Mouse (Mus musculus) cerebellum, adult 9-11 months (tissue): ENCODE measurements around the gene Cbfa2t3.

Source experiments
- DNase-seq: peaks from one replicate; pipeline ENCODE4 v3.0.0; 2022

Cbfa2t3 gene

DNA sequence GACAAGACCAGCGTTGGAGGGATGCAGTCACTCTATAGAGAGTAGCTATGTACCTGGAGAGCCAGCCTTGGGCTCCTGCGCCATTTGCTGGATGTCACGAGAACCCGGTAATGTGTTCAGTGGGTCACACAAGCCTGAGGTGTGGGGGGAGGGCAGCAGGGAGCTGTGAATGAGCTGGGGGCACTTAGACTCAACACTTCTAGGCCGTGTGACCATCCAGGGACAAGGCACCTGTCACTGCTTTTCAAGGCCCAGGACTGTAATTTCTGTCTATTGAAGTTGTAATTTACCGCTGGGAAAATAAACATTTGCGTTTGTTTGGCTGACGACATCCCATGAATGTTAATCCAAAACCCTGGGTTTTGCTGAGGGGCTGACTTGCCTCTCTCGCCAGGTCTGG, 12.0 kb downstream of the Cbfa2t3 start:
- no peak for DNase-seq

DNA sequence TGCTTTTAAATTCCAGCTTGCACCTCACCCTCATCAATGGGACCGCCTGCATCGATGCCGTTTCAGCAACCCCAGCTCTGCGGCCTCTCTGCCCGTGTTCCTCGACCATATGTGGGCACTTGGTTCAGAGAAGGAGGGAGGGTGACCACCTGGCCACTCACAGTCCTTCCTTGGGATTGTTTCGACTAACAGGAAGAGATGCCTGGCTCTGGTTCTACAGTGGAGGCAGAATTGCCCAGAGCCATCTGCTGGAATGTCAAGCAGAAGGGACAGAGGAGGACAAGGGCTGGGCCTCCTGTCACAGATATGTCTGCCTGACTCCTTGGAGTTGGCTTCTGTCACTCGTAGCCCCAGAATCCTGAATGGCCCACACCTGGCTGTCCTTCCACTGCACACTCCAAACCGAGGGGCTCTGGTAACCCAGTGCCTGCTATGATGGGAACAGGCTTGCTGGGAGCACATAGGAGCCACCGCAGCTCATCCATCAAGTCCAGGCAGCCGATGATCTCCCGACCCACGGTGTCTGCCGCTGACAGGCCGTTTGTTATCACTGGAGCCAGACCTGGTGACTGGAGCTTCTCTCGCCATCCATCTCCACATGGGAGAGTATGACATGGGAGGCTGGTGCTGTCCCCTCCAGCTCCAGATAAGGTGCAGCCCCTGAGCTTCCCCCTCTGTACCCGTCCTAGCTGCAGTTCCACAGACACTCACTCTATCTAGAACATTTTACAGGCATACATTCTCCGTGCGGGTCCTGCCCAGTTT, 13.6 kb downstream of the Cbfa2t3 start:
- DNase-seq, result peak; percentile 81

DNA sequence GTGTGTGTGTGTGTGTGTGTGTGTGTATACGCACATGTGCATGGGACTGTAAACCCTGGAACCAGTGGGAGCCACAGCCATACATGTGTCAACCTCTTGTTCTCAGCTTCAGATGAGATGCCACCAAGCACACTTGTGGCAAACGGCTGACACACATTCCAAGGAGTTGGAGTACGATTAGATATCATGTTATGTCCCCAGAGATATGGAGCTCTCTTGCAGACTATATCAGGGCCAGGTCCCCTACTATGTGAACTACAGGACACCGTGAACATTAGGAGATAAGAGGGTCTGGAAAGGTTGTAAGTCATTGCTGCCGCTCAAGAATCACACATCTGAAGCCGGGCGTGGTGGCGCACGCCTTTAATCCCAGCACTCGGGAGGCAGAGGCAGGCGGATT, 16.1 kb downstream of the Cbfa2t3 start:
- no peak for DNase-seq

DNA sequence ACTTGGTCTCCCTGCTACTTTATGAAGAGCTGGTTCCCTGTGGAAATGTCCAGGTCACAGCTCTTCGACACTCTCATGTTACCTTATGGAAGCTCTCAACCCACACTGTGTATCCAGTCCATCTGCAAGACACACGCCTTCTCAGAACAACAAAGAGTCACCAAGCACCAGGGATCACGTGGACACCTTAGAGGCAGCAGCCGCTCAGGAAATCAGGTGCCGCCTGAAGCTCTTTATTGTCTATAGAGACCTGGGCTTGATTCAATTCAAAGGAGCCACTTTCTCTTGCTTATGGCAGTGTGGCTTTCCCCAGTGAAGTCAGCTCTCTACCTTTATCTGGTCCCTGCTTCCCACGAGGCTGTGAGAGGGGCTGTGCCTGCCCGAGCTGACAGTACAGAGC, 18.7 kb downstream of the Cbfa2t3 start:
- DNase-seq, result no peak

DNA sequence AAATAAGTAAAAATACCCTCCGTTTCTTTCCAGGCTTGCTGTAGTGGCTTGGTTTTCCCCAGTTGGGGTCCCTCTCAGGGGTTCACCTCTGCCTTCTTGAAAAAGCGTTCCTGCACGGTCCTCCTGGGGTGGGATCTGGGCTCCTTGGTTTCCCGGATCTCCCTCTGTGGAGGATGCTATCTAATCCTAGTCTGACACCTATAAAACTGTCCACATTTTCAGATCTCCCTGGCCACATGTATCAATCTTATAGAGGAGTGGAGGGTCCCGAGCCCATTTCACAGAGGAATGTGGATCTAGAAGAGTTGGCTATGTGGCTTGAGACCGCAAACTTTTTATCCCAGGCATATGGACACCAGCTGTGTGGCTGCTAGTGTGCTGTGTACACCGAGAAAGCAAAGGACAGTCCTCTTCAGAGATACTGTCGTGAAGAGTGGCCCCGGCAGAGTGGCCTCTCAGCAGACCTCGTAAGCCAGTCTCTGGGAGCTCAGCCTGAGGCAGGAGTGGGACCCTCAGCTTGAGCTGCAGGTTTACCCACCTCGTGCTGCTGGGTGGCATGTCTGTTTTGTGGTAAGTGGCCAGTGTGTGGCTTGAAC, 19.5 kb downstream of the Cbfa2t3 start:
- DNase-seq, result peak; percentile 55

DNA sequence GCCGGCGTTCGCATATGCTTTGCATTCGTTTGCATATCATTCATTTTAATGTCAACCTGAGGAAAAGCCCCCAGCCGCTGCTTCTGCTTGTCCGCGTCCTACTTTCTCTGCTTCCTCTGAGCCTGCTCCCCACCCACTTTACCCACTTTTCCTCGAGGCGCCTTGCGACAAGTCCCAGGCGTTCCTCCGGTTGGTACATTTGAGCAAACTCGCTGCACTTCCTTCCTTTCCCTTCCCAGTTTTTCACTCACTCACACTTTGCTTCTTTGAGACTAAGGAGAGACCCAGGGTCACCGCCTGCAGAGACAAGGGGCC, 20.1 kb downstream of the Cbfa2t3 start:
- DNase-seq, result no peak

DNA sequence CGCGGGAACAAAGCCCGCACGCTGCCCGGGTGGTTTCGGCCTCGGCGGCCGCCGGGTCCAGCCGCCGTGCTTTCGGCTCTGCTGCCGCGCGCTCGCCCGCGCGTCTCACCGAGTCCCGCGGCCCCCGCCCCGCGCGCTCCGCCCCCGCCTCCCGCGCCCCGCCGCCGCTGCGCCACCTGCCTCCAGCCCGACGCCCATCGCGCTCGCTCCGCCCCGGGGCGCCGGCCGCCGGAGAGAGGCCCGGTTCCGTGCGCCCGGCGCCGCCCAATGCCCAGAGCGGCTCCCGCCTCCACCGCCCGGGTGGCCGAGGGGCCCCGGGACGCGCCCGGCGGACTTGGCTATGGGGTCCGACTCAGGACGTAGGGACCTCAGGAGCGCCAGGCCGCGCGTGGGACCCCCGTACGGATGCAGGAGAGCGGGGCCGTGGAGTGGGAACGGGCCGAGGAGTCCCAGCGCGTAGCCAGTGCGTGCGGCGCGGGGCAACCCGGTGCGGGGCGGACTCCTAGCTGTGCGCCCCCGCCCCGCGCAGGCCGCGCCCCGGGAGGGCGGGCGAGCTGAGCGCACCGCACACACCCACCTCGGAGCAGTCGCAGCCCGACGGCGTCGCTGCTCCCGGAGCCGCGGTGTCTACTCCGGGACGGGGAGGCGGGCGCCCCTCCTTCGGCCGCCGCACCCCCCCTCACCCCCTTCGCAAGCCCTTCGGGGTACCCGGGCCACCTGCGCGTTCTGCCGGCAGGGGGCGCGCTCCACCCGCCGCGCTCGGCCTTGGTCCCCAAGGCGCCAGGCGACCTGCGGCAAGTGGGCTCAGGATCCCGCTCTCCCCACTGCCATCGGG, 20.6 kb downstream of the Cbfa2t3 start:
- DNase-seq, result peak; percentile 84

DNA sequence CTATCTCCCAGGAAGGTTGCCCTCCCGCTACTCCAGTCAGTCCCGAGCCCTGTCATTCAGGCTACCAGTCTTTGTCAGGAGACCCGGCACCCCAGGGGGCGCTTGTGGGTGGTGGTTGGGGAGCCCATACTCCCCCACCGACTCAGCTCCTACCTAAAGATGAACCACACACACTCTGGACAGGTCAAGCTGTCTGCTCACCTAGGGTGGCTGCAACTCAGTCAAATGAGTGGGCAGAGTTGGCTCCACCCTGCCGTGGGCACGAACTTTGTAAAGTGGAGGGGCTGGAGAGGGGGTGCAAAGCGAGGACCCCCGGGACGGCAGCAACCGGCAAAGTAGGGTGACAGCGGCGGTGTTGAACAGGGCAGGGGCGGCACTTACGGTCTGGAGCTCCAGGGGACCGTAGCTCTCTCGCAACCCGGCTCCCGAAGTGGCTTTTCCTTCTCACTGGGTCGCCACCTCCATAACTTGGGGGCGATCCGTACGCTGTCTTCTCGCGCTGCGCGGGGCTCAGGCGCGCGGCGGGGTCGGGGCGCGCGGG, 21.4 kb downstream of the Cbfa2t3 start:
- DNase-seq, result no peak

DNA sequence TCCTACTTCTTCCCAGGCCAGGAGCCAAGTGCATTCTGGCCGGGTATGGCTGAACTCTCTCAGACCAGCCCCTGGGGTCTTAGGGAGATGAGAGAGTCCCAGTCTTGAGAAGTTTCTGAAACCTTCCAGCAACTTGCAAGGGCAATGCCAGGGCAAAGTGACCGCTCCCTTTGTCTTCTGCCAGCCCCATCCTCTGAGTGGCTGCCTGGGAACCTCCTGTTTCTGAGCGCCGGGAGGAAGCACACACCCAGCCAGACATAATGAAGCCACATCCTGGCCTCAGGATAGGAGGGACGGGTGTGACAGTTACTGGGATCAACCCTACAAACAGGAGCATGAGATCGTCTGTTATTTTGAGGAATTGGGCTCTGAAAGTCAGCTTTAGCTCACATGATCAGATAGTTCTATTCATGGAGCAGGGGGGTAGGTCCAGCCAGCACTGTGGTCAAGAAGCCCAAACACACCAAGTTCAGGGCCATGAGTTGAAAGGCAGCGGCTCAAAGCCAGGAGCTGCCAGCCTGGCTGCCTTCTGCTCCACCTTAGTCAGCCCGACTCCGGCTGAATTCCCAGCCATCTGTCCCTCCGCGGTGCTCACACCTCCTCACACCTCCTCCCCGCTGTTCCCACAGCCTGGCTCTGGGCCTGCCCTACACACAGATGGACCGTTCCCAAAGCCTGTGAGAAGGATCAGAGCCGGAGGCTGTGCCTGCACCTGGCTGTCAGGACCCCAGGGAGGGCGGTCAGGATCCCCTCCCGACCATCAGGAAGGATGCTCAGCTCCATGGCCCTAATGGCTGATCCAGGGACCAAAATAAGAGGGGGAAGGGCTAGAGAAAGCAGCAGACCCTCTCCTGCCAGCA, 22.1 kb downstream of the Cbfa2t3 start:
- peak; percentile 98 for DNase-seq

DNA sequence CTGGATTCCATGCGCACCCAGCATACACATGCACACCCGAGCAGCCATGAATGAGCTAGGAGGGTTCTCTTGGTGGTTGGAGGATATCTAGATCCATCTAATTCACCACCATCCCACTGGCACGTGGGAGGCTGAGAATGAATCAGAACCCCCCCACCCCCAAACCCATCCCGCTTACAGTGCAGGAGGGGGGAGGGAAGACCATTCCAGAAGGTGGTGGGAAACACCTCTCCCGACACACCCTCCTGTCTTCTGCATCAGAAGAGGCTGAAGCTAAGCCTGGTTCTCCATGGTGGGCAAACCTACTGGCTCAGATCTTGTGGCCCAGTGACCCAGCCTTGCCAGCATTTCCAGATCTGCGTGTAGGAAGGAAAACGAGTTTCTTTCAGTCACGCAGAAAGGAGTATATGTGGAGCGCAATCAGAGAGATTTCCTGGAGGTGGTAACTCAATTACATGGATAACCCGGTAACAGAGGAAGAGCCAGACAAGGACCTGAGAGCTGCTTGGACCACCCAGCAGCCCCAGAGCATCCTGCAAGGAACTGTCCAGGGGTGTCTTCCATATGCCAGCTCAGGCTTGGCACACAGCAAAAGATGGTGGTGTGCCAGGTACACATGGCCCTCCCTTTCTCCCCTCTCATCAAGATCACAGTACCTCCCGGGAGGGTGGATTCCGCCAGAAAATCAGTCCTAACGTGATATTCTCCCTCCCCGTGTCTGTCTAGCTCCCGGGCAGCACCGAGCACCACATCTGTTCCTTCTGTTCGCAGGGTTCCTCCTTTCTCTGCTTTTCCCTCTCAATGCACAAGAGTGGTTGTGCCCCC, 23.1 kb downstream of the Cbfa2t3 start:
- peak; percentile 83 for DNase-seq

DNA sequence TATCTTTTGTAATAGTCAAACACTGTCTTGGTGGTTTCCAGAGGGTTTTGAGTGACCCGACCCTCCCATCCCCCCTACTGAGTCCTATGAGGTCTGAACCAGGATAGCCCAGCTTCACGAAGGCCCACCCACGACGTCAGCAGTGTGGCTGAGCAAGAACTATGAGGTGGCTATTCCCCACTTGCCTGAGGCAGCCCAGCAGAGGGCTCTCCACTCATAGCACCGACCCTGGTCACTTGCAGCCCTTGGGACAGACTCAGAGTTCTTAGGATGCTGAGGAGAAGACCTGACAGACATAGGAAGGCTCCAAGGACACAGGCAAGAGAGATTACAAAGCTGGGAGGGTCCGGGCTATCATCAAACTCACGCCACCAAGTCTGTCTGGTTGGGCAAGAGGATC, 23.9 kb downstream of the Cbfa2t3 start:
- peak; percentile 66 for DNase-seq

DNA sequence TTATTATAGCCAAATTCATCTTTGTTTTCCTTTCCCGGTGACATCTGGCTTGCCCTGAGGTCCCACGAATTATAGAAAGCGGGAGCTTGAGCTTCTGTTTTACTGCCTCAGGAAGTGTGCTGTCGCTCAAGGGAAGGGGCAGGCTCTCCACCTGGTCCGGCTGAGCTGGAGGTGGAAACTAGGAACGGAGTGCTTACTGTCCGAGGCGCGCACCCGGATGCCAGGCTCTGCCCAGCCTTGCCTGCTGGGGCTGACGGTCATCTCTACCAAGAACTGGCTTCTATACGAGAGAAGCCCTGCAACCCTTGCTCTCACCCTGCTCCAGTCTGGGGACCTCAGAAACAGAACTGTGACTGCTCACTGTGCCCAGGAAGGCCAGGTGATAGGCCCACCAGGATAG, 24.9 kb downstream of the Cbfa2t3 start:
- peak; percentile 49 for DNase-seq

DNA sequence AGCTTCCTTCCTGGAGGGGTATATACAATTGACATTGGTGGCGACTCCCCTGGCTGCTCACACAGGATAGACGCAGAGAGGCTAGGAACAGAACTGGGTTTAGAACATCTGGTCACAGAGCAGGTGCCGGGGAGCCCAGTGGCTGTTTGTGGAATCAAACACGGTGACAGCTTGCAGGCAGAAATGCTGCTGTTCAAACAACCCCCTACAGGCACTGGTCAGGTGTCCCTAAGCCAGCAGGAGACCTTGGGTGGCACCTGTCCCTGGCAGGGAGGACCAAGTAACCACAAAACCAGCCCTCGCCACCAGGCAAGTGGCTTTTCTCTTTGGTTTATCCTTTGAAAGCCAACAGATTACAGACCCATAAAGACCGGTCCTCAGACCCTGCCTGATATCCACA, 27.0 kb downstream of the Cbfa2t3 start:
- DNase-seq, result peak; percentile 53

DNA sequence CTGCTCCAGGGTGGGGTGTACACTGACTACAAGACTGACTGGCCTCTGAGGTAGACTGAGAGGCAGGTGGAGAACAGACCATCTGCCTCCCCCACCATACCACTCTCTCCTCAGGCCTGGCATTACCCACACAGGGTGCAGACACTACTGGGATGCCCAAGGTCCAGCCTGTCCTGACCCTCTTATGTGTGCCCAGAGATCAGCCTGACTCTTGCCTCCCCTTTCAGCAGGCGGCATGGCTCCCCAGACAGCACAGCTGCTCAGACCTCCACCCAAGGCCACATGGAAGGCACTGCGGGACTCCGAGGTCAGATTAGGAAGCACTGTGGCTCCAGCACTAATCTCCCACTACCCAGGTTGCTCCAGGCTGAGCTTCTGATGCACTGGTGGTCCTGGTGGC, 28.2 kb downstream of the Cbfa2t3 start:
- no peak for DNase-seq

DNA sequence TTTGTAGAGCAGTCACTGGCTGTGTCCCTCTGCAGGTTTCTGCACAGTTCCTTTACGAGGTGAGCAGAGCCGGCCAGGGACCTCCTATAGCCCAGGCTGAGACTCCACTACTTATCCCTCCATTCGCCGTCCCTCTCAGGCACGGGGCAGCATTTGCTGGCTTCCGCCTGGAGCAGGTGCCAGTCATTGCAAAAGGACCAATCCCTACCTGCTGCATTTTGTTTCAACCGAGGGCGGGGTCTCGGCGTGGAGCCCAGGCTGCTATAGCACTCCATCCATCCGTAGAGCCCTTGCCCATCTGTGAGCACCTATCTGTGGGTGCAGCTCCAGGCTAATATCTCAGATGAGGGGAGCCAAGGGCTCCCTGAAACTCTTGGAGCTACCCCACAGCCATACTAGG, 28.9 kb downstream of the Cbfa2t3 start:
- DNase-seq, result peak; percentile 38

DNA sequence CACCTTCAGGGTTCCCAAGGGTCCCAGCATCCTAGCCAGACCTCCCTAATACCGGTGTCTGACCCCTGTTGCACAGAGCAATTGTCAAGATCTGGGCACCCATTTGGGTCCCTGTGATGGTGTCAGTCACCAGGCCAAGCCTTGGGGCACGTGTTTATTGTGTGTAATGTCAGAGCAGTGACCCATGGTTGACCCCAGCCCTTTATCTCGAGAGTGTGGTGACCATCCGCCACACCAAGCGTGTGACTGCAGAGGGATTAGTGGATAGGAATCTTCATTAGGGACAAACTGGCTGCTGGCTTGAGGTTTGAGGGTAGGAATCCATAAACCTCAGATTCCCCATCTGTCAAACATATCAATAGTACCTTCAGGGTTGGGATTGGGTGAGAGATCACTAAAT, 29.5 kb downstream of the Cbfa2t3 start:
- DNase-seq, result no peak

DNA sequence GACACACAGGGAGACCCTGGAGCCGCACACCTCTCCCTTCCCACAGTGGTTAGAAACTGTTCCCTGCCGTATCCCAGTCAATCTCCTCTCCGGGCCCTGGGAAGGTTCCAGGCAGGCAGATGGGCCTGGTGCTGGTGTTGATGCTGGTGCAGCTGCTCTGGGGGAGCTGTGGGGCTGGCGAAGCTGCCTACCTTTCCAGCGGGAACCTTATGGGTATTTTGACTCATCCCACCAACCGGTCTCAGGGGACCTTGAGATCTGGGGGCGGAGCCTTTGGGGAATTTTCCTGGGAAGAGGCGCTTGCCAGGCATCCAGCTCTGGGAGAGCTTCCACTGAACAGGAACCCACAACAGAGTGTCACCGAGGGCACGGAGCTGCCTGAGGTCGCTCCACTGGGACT, 31.1 kb downstream of the Cbfa2t3 start:
- DNase-seq, result no peak

DNA sequence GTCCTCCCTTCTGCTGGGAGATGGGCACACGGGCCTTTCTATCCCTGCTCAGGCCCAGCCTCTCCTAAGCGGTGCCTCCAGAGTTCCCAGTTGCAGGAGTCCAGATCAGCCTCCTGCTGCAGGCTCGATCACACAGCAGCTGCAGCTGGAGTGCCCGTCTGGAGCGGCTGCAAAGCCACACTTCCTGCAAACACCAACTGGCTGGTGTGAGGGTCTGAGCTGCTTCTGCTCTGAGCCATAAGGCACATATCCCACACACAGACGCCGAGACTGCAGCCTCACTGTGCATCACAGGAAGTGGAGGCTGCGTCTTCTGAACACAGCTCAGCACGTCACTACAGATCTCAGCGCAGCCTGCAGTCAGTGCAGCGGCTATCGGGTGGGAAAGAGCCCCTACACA, 32.1 kb downstream of the Cbfa2t3 start:
- no peak for DNase-seq

DNA sequence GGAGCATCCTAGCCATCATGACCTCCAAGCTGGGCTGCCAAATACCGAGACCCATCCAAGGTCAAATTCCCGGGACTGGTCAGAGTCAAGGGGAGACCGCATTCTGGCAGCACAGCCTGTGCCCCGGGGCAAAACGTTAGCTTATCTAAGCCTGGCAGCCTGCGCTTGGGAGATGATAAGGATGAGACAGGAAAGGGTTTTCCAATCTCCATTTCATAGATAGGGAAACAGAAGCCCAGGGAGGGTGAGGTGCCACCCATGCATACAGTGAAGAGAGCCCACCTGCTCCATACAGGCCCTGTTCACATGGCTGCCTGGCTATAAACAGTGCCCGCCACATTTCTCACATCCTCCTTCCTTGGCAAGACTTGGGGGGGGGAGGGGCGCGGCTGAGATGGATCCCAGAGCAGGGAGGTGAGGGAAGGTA, 32.6 kb downstream of the Cbfa2t3 start:
- DNase-seq, result no peak

DNA sequence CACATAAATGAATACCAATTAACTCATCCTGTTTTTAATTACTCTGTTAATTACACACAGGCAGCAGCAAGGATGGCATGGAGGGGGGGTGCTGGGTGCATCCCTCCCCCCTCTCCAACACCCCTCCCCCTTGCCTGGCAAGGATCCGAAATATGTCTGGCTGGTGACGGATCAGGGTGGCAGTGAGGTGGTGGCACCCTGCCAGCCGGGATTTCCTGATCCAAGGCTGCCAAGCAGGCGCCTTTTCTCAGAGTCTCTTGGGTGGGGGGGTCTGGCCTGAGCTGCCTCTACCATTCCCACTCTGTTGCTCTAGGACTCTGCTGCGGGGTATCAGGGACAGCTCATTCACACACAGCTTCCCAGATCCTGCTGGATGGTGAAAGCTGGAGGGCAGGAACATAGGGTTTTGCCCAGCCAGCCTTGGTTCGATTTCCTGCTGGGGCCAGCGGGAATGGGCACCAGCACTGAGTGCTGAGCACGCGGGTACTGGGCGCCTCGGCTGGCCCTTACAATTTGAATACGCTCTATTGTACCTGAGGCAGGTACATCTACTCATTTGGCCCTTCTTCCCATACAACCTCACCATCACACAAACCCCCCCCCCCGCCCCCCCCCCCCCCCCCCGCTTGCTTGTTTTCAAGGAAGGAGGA, 33.1 kb downstream of the Cbfa2t3 start:
- peak; percentile 75 for DNase-seq

DNA sequence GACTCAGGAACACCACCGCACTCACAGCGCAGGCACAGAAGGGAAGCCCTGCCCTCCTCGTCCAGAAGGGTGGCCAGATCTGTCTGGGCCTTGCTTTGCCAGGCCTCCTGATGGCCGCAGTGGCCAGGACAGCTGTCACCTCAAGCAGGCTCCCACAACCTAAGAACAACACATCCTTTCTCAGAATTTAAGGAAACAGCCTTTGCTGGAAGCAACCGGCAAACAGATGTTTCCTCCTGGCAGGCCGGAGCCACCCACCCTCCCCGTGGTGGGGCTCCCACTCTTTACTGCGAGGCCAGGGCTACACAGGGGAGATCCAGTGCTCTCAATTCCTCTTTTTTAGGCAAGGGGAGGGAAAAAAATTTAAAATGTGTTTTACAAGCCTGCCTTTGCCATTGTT, 33.7 kb downstream of the Cbfa2t3 start:
- peak; percentile 83 for DNase-seq
